Mouse (Mus musculus): ENCODE measurements around the gene Gjb5. TPM values are rescaled to one million over a fixed set of nuclear protein-coding genes. Genes with fewer than 3 reads are reported as not detected.

The Gjb5 gene
- polyA plus RNA-seq, 1 experiment from 2014 or later: 0.88 TPM

DNA sequence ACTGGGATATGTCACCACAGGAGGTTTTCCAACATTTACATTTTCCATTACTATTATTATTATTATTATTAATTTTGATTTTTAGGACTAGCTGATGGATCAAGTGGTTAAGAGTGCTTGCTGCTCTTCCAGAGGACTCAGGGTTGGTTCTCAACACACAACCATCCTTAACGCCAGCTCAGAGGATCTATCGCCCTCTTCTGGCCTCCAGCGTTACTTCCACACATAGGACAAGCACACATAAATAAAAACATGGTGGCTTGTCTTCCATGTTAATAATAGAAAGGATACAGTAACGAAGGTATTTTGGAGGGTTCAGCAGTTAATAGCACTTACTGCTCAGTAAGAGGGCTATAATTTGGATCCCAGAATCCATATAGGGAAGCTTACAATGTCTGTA lies 16.7 kb upstream of the Gjb5 start:
- DNase-seq (ENCODE audit: low spot score) (no peak), ATAC-seq (ENCODE audit: insufficient number of reproducible peaks, low FRiP score, low TSS enrichment, low read depth) (no peak)
- H3K4me1 ChIP-seq (ENCODE audit: control insufficient read depth, insufficient read depth, low read length): no peaks in the 10 kb centered on the region
- no peak overlapping the region for H3K9ac ChIP-seq (ENCODE audit: low read length)
- H3K27ac ChIP-seq (replicated peaks; ENCODE audit: low read depth, low read length): no peak overlapping the region
- 83% methylated on average over 4 of the region's 4 CpGs for WGBS
- no peaks in the 10 kb centered on the region for H3K27me3 ChIP-seq (ENCODE audit: control insufficient read depth, insufficient read depth, low read length)
- no peak overlapping the region for H3K4me3 ChIP-seq (ENCODE audit: low read depth, low read length)
- no peak overlapping the region for H3K4me2 ChIP-seq (ENCODE audit: low read depth, severe bottlenecking)
- H3K9me3 ChIP-seq (ENCODE audit: control insufficient read depth, low read length): no peaks in the 10 kb centered on the region
- no peaks in the 10 kb centered on the region for H3K36me3 ChIP-seq (ENCODE audit: control insufficient read depth, insufficient read depth, low read length)

DNA sequence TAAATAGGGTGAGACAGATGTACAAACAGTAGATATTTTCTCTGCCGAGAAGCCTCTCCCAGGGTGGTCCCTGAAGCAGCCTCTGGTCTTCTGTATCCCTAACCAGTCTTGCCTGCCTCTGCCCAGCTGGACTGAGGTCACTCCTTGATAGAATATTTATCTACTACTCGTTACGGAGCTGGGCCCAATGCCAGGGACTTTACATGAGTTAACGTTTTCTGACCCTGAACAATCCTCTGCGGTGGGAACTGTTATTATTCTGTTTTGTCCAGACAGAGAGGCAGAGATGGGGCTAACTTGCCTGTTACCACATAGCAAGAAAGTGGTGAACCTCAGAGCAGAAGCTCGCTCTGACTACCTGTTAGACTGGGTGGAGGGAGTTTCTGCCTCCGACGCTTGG lies 15.5 kb upstream of the Gjb5 start:
- 79% methylated on average over 8 of the region's 8 CpGs for WGBS
- DNase-seq (ENCODE audit: low spot score) (no peak), ATAC-seq (ENCODE audit: insufficient number of reproducible peaks, low FRiP score, low TSS enrichment, low read depth) (no peak)
- Histone ChIP-seq H3K4me2 (ENCODE audit: low read depth, severe bottlenecking) (no peak overlapping the region), H3K4me1 (ENCODE audit: control insufficient read depth, insufficient read depth, low read length) (no peaks in the 10 kb centered on the region), H3K27me3 (ENCODE audit: control insufficient read depth, insufficient read depth, low read length) (no peaks in the 10 kb centered on the region), H3K27ac (replicated peaks; ENCODE audit: low read depth, low read length) (no peak overlapping the region), H3K36me3 (ENCODE audit: control insufficient read depth, insufficient read depth, low read length) (no peaks in the 10 kb centered on the region), H3K9ac (ENCODE audit: low read length) (no peak overlapping the region), H3K4me3 (ENCODE audit: low read depth, low read length) (no peak overlapping the region), H3K9me3 (ENCODE audit: control insufficient read depth, low read length) (no peaks in the 10 kb centered on the region)

DNA sequence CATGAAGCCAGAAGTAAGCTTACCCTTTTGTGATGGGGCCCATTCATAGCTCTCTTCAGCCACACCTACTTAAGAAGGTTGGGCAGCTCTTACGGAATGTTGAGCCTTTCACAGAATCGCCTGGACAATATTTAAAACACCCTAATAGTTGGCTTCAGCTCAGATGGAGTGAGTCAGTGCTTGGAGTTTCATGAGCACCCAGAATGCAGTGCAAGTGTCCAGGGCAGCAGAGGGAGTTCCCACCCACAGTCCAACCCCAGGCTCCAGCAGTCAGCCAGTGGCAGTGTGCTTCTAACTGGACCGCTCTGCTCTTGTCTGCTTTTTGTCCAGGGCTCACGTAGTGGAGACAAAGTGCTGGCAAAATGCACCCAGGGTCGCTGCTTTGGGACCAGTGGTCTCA lies 13.6 kb upstream of the Gjb5 start:
- H3K9ac ChIP-seq (ENCODE audit: low read length): no peak overlapping the region
- 71% methylated on average over 5 of the region's 5 CpGs for WGBS
- H3K4me2 ChIP-seq (ENCODE audit: low read depth, severe bottlenecking): no peak overlapping the region
- no peaks in the 10 kb centered on the region for H3K4me1 ChIP-seq (ENCODE audit: control insufficient read depth, insufficient read depth, low read length)
- ATAC-seq (ENCODE audit: insufficient number of reproducible peaks, low FRiP score, low TSS enrichment, low read depth): no peak
- H3K27me3 ChIP-seq (ENCODE audit: control insufficient read depth, insufficient read depth, low read length): no peaks in the 10 kb centered on the region
- no peak overlapping the region for H3K27ac ChIP-seq (replicated peaks; ENCODE audit: low read depth, low read length)
- H3K9me3 ChIP-seq (ENCODE audit: control insufficient read depth, low read length): no peaks in the 10 kb centered on the region
- DNase-seq (ENCODE audit: low spot score): no peak
- H3K4me3 ChIP-seq (ENCODE audit: low read depth, low read length): no peak overlapping the region
- no peaks in the 10 kb centered on the region for H3K36me3 ChIP-seq (ENCODE audit: control insufficient read depth, insufficient read depth, low read length)

DNA sequence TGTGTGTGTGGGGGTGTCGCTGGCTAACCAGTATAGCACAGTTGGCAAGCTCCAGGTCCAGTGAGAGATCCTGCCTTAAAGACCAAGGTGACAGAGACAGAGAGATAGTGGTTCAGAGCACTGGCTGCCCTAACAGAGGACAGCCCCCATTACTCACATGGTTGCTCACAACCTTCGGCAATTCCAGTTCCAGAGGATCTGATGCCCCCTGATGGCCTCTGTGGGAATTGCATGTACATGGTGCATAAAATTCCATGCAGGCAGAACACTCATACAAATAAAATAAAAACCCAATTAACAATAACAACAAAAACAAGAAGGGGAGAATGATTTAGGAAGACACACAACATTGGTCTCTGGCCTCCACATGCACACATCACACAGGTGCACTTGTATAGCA lies 12.5 kb upstream of the Gjb5 start:
- 52% methylated on average over 2 of the region's 2 CpGs for WGBS
- ATAC-seq (ENCODE audit: insufficient number of reproducible peaks, low FRiP score, low TSS enrichment, low read depth) (no peak), DNase-seq (ENCODE audit: low spot score) (peak; percentile 69)
- Histone ChIP-seq H3K4me3 (ENCODE audit: low read depth, low read length) (no peak overlapping the region), H3K27ac (replicated peaks; ENCODE audit: low read depth, low read length) (no peak overlapping the region), H3K4me2 (ENCODE audit: low read depth, severe bottlenecking) (no peak overlapping the region), H3K9ac (ENCODE audit: low read length) (no peak overlapping the region), H3K4me1 (ENCODE audit: control insufficient read depth, insufficient read depth, low read length) (peaks cover 4% of the 10 kb centered on the region), H3K27me3 (ENCODE audit: control insufficient read depth, insufficient read depth, low read length) (no peaks in the 10 kb centered on the region), H3K9me3 (ENCODE audit: control insufficient read depth, low read length) (no peaks in the 10 kb centered on the region), H3K36me3 (ENCODE audit: control insufficient read depth, insufficient read depth, low read length) (no peaks in the 10 kb centered on the region)

DNA sequence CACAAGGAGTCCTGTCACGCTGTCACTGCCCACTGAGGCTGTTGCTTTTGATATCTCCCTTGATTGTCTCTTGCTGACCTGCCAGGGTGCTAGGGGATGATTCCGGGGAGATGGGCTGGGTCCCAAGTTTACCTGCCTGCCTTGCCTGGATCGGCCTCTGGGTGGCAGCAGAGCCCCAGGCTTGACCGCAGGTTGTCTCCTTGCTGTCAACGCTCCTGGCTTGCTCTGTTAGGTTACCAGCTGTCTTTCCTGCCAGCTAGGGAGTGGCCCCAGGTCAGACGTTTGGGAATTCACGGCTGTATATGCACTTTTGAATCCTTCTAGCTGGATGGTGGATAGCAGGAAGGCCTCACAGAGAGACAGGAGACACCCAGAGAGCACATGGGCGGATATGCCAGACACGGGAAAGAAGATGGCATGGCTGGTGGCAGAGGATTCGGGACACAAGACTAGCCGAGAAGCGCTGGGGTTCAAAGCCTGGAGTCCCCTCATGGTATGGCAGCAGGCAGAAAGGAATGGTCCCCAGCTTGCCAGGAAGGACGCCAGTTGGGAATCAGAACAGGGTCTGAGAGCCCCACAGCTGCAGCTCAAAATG lies 10.5 kb upstream of the Gjb5 start:
- no peak overlapping the region for H3K4me3 ChIP-seq (ENCODE audit: low read depth, low read length)
- H3K36me3 ChIP-seq (ENCODE audit: control insufficient read depth, insufficient read depth, low read length): no peaks in the 10 kb centered on the region
- H3K4me1 ChIP-seq (ENCODE audit: control insufficient read depth, insufficient read depth, low read length): peaks cover 4% of the 10 kb centered on the region
- no peaks in the 10 kb centered on the region for H3K9me3 ChIP-seq (ENCODE audit: control insufficient read depth, low read length)
- WGBS: 32% methylated on average over 13 of the region's 13 CpGs
- H3K27ac ChIP-seq (replicated peaks; ENCODE audit: low read depth, low read length): no peak overlapping the region
- ATAC-seq (ENCODE audit: insufficient number of reproducible peaks, low FRiP score, low TSS enrichment, low read depth) (no peak), DNase-seq (ENCODE audit: low spot score) (peak; percentile 85)
- no peaks in the 10 kb centered on the region for H3K27me3 ChIP-seq (ENCODE audit: control insufficient read depth, insufficient read depth, low read length)
- no peak overlapping the region for H3K9ac ChIP-seq (ENCODE audit: low read length)
- H3K4me2 ChIP-seq (ENCODE audit: low read depth, severe bottlenecking): no peak overlapping the region

DNA sequence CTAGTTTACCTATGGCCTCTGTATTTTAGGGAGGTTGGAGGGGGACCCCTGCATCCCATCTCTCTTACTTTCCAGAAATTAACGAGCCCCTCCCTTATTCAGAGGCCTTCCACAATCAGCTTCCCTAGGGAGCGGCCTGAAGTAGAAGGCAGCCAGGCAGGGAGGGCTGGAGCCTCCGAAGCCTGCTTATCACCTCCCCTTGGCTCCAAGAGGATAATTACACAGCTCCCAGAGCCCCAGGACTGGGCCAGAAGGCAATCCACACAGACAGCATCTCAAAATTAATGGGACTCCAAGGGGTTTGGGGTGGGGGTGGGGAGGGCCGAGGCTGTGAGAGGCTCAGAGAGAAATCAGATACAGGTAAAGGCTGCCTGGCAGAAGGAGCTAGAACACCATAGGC lies 7.9 kb upstream of the Gjb5 start:
- H3K4me1 ChIP-seq (ENCODE audit: control insufficient read depth, insufficient read depth, low read length): peaks cover 4% of the 10 kb centered on the region
- 0 out of 2 replicates have a peak, but pooled peaks have one; percentile 28 for ATAC-seq (ENCODE audit: insufficient number of reproducible peaks, low FRiP score, low TSS enrichment, low read depth)
- no peak overlapping the region for H3K27ac ChIP-seq (replicated peaks; ENCODE audit: low read depth, low read length)
- no peaks in the 10 kb centered on the region for H3K27me3 ChIP-seq (ENCODE audit: control insufficient read depth, insufficient read depth, low read length)
- no peak overlapping the region for H3K4me2 ChIP-seq (ENCODE audit: low read depth, severe bottlenecking)
- no peak overlapping the region for H3K4me3 ChIP-seq (ENCODE audit: low read depth, low read length)
- no peaks in the 10 kb centered on the region for H3K9me3 ChIP-seq (ENCODE audit: control insufficient read depth, low read length)
- H3K36me3 ChIP-seq (ENCODE audit: control insufficient read depth, insufficient read depth, low read length): no peaks in the 10 kb centered on the region
- H3K9ac ChIP-seq (ENCODE audit: low read length): 0 out of 2 replicates have a peak overlapping the region, but pooled peaks have one; percentile 27
- WGBS: 6% methylated on average over 4 of the region's 4 CpGs
- no peak for DNase-seq (ENCODE audit: low spot score)

DNA sequence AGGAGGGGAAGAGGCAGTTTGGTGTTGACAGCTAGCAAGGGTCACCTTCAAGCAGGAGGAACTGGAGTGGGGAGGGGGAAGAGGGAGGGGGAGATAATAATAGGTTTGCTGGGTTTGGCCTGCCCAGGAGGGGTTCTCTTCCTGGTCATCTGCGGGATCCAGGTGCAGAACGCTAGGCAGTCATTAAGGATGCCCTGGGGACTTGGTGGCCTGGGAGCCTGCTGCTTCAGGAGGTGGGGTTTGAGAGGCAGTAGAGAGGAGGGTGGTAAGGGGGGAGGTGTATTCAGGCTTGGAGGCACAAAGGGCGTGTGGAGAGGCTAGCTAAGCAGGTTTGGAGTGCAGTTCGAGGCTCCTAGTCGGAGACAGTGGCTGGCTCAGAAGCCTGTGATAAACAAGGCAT lies 7.5 kb upstream of the Gjb5 start:
- Histone ChIP-seq H3K36me3 (ENCODE audit: control insufficient read depth, insufficient read depth, low read length) (no peaks in the 10 kb centered on the region), H3K27ac (replicated peaks; ENCODE audit: low read depth, low read length) (no peak overlapping the region), H3K27me3 (ENCODE audit: control insufficient read depth, insufficient read depth, low read length) (no peaks in the 10 kb centered on the region), H3K9ac (ENCODE audit: low read length) (no peak overlapping the region), H3K4me2 (ENCODE audit: low read depth, severe bottlenecking) (no peak overlapping the region), H3K4me1 (ENCODE audit: control insufficient read depth, insufficient read depth, low read length) (peaks cover 4% of the 10 kb centered on the region), H3K4me3 (ENCODE audit: low read depth, low read length) (no peak overlapping the region), H3K9me3 (ENCODE audit: control insufficient read depth, low read length) (no peaks in the 10 kb centered on the region)
- ATAC-seq (ENCODE audit: insufficient number of reproducible peaks, low FRiP score, low TSS enrichment, low read depth): no peak
- no peak for DNase-seq (ENCODE audit: low spot score)
- 15% methylated on average over 5 of the region's 5 CpGs for WGBS

DNA sequence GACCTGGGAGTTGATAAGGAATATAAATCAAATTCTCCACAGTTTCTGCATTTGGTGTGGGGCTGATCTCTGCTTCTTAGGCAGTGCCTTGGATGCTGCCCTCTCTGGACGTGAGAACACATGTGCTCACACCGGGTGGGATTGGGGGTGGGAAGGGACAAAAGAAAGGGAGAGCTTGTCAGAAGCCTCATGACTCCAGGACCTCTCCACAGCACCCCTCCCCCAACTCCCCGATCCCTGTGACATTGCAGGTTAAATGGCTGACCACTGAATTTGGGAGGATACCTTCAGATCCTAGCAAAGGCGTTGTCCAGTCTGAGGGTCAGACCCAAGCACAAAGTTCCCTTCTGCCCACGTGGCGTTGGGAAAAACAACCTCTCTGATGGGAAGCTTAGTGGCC lies 6.5 kb upstream of the Gjb5 start:
- H3K27ac ChIP-seq (replicated peaks; ENCODE audit: low read depth, low read length): no peak overlapping the region
- DNase-seq (ENCODE audit: low spot score) (no peak), ATAC-seq (ENCODE audit: insufficient number of reproducible peaks, low FRiP score, low TSS enrichment, low read depth) (no peak)
- no peak overlapping the region for H3K4me2 ChIP-seq (ENCODE audit: low read depth, severe bottlenecking)
- 75% methylated on average over 6 of the region's 6 CpGs for WGBS
- peaks cover 4% of the 10 kb centered on the region for H3K4me1 ChIP-seq (ENCODE audit: control insufficient read depth, insufficient read depth, low read length)
- no peaks in the 10 kb centered on the region for H3K9me3 ChIP-seq (ENCODE audit: control insufficient read depth, low read length)
- no peaks in the 10 kb centered on the region for H3K27me3 ChIP-seq (ENCODE audit: control insufficient read depth, insufficient read depth, low read length)
- H3K9ac ChIP-seq (ENCODE audit: low read length): no peak overlapping the region
- no peak overlapping the region for H3K4me3 ChIP-seq (ENCODE audit: low read depth, low read length)
- H3K36me3 ChIP-seq (ENCODE audit: control insufficient read depth, insufficient read depth, low read length): no peaks in the 10 kb centered on the region

DNA sequence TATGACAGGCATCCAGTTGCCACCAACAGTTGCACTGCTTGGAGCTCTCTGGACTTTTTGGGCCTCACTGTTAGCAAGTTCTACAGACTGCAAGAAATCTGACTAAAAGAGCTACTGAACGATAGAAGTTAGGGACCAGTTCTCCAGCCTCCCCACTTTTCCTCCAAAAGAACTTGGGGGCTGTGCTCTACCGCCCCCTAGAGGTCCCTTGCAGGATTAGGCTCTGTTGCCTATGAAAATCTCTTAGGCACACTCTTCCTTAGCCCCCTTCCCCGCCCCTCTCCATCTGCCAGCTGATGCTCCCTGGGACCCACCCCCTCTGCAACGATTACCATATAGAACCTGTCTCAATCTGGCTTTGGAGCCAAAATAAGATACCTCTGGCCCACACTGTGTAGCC lies 5.3 kb upstream of the Gjb5 start:
- Histone ChIP-seq H3K36me3 (ENCODE audit: control insufficient read depth, insufficient read depth, low read length) (no peaks in the 10 kb centered on the region), H3K9ac (ENCODE audit: low read length) (no peak overlapping the region), H3K9me3 (ENCODE audit: control insufficient read depth, low read length) (no peaks in the 10 kb centered on the region), H3K4me2 (ENCODE audit: low read depth, severe bottlenecking) (no peak overlapping the region), H3K4me3 (ENCODE audit: low read depth, low read length) (no peak overlapping the region), H3K27ac (replicated peaks; ENCODE audit: low read depth, low read length) (no peak overlapping the region), H3K27me3 (ENCODE audit: control insufficient read depth, insufficient read depth, low read length) (no peaks in the 10 kb centered on the region; the same call in 1 of the 2 replicates), H3K4me1 (ENCODE audit: control insufficient read depth, insufficient read depth, low read length) (peaks cover 4% of the 10 kb centered on the region)
- WGBS: 57% methylated on average over 4 of the region's 4 CpGs
- ATAC-seq (ENCODE audit: insufficient number of reproducible peaks, low FRiP score, low TSS enrichment, low read depth): no peak
- no peak for DNase-seq (ENCODE audit: low spot score)
